Mouse (Mus musculus): Measurements from ENCODE around the gene Eri2. TPM values are rescaled to one million over a fixed set of nuclear protein-coding genes. Genes with fewer than 3 reads are reported as not detected.
"Not testable (repeated sequence)": the region's sequence is repeated elsewhere in the genome, so short reads cannot be mapped to it uniquely, and the experiment has no call there.

Eri2 gene
- polyA plus RNA-seq, 1 experiment from 2014 or later = 15.4 TPM

- Histone ChIP-seq H3K4me1 (replicated peaks) (no peaks in the 10 kb centered on the region), H3K9me3 (no peaks in the 10 kb centered on the region), H3K4me2 (no peak overlapping the region), H3K9ac (no peak overlapping the region), H3K4me3 (no peak overlapping the region), H3K27me3 (no peaks in the 10 kb centered on the region), H3K36me3 (no peaks in the 10 kb centered on the region), H3K27ac (replicated peaks) (no peak overlapping the region)
- 0 out of 2 replicates have a peak, but pooled peaks have one; percentile 38 for ATAC-seq (ENCODE audit: low FRiP score, low read depth)
- WGBS = 91% methylated on average over 2 of the region's 2 CpGs
Observed at GRCm38 (mm10) chr7:119738877-119739276, 55.0 kb downstream of the Eri2 start.

DNA sequence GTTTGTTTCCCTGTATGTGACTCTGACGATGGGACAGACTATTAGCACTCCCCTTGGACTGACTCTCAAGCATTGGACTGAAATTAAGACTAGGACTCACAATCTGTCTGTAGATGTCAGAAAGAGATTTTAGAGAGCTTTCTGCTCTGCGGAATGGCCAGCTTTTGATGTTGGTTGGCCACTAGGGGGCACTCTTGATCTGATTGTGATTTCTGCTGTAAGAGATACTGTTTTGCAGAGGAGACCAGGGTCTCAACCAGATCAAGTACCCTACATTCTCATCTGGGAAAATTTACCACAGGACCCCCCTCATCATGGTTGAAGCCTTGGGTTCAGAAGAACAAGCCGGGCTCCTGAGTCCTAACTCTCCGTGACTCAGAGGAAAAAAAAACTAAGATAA lies 62.6 kb downstream of the Eri2 start:
- H3K27me3 ChIP-seq; H3K4me1 ChIP-seq (replicated peaks); H3K36me3 ChIP-seq; H3K9me3 ChIP-seq; ATAC-seq (ENCODE audit: low FRiP score, low read depth); H3K27ac ChIP-seq (replicated peaks); H3K4me3 ChIP-seq; H3K9ac ChIP-seq; H3K4me2 ChIP-seq: not testable (repeated sequence)
- WGBS = 84% methylated on average over 4 of the region's 4 CpGs

DNA sequence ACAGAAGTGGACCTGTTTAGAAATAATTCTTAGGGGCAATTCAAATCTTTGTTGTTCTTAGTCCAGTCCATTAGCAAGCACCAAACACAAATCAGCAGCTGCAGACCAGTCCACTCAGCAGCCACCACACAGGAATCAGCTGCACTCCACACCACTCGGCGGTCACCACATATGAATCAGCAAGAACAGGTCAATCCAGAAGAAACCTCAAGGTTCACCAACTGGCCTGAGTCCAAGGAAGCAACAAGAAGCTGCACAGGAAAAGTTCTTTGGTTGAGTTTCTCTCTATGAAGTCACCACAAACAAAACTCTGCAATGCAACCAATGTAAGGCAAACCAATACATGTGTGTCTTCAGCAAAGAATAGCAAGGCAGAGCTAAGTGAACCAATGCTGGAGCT lies 66.2 kb downstream of the Eri2 start:
- Histone ChIP-seq H3K27ac (replicated peaks) (no peak overlapping the region), H3K4me3 (no peak overlapping the region), H3K4me2 (no peak overlapping the region), H3K4me1 (replicated peaks) (no peaks in the 10 kb centered on the region), H3K27me3 (no peaks in the 10 kb centered on the region), H3K9ac (no peak overlapping the region), H3K9me3 (no peaks in the 10 kb centered on the region), H3K36me3 (no peaks in the 10 kb centered on the region)
- WGBS = 92% methylated on average over 2 of the region's 2 CpGs
- no peak for ATAC-seq (ENCODE audit: low FRiP score, low read depth)

- WGBS = 14% methylated on average over 8 of the region's 8 CpGs
- Histone ChIP-seq H3K4me3 (peak overlapping the region; percentile 68), H3K4me1 (replicated peaks) (peaks cover 18% of the 10 kb centered on the region), H3K9me3 (no peaks in the 10 kb centered on the region), H3K27me3 (no peaks in the 10 kb centered on the region), H3K4me2 (peak overlapping the region; percentile 71), H3K27ac (replicated peaks) (peak overlapping the region; percentile 78), H3K9ac (0 out of 2 replicates have a peak overlapping the region, but pooled peaks have one; percentile 10), H3K36me3 (peaks cover 26% of the 10 kb centered on the region)
- ATAC-seq (ENCODE audit: low FRiP score, low read depth) = peak; percentile 74
Observed at GRCm38 (mm10) chr7:119720947-119721310, 72.9 kb downstream of the Eri2 start.

- peak within 1 kb of the TSS; percentile 71 for H3K4me2 ChIP-seq
- ATAC-seq (ENCODE audit: low FRiP score, low read depth) = peak; percentile 97
- no peaks in the 10 kb centered on the region for H3K27me3 ChIP-seq
- peaks cover 18% of the 10 kb centered on the region for H3K4me1 ChIP-seq (replicated peaks)
- peak within 1 kb of the TSS; percentile 78 for H3K27ac ChIP-seq (replicated peaks)
- peak within 1 kb of the TSS; percentile 68 for H3K4me3 ChIP-seq
- H3K9ac ChIP-seq = peak within 1 kb of the TSS; percentile 70
- under 1% methylated on average over 60 of the region's 60 CpGs for WGBS
- H3K9me3 ChIP-seq = no peaks in the 10 kb centered on the region
- H3K36me3 ChIP-seq = peaks cover 31% of the 10 kb centered on the region
Observed at GRCm38 (mm10) chr7:119720253-119720946, 73.5 kb downstream of the Eri2 start, which contains the start of gene Thumpd1. Gene Thumpd1 (minus strand): TSS chr7:119720798.

Other genes starting within 250 kb of the Eri2 start
- 0.13 TPM in 1 of 2 replicates, not detected in the other for gene Acsm2, start 239.7 kb downstream of the Eri2 start, polyA plus RNA-seq (2015; fragmentation: Nextera tagmentation; extraction: Ambion mirVana)
- not detected in 2 replicates for gene Acsm1, start 187.0 kb downstream of the Eri2 start, polyA plus RNA-seq (2015; fragmentation: Nextera tagmentation; extraction: Ambion mirVana)
- not detected in 2 replicates for gene Acsm4, start 104.0 kb downstream of the Eri2 start, polyA plus RNA-seq (2015; fragmentation: Nextera tagmentation; extraction: Ambion mirVana)
- gene Thumpd1, start 73.3 kb downstream of the Eri2 start, polyA plus RNA-seq (2015; fragmentation: Nextera tagmentation; extraction: Ambion mirVana) = 74.5 and 76.4 TPM in 2 replicates
- gene Acsm3, start 33.1 kb downstream of the Eri2 start, polyA plus RNA-seq (2015; fragmentation: Nextera tagmentation; extraction: Ambion mirVana) = 0.09 TPM in 1 of 2 replicates, not detected in the other
- 9.5 and 11.9 TPM in 2 replicates for gene Rexo5, start 52 bp downstream of the Eri2 start, polyA plus RNA-seq (2015; fragmentation: Nextera tagmentation; extraction: Ambion mirVana)
- gene Lyrm1, start 101.8 kb upstream of the Eri2 start, polyA plus RNA-seq (2015; fragmentation: Nextera tagmentation; extraction: Ambion mirVana) = 18.9 and 22.7 TPM in 2 replicates
- gene Dcun1d3, start 102.2 kb upstream of the Eri2 start, polyA plus RNA-seq (2015; fragmentation: Nextera tagmentation; extraction: Ambion mirVana) = 17.2 and 19.5 TPM in 2 replicates

Measured in hindbrain, embryonic 15.5 days (tissue).